Mouse (Mus musculus) c-Kit-positive CD71-positive TER-119-positive erythroid progenitor cells, embryonic 14.5 days (primary cell): ENCODE data around the gene Sec11a.
A peak's percentile ranks its signal among the peaks of the same experiment; 100 is the strongest.

Experiments used
- DNase-seq: peaks from one replicate; pipeline ENCODE4 v3.0.0-alpha.2; 2013; ENCODE audit warnings: low spot score

Gene Sec11a

GRCm38 (mm10) chr7:80857181-80857580 is 90.4 kb downstream of the Sec11a start:
- peak; percentile 61 for DNase-seq

DNA sequence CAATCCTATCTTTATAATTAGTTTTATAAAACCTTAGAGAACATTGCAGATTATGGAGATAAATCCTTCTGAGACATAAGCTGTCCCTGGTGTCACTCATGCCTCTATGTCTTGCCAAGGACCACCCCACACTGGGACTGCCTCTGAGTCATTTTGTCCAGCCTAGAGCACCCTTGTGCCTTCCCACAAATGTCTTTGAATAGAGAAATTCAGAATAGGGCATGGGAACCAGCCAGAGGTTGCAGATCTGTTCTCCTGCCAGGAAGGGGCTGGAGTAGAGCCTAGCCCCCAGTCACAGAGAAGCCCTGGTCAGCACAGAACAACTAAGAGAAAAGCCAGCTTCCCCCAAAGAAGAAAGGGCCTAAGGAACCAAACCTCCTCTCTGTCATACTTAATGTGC is 92.3 kb downstream of the Sec11a start:
- DNase-seq: no peak
